Comparison of ENCODE assay signal across 8 mouse cellular contexts in the genomic region with DNA sequence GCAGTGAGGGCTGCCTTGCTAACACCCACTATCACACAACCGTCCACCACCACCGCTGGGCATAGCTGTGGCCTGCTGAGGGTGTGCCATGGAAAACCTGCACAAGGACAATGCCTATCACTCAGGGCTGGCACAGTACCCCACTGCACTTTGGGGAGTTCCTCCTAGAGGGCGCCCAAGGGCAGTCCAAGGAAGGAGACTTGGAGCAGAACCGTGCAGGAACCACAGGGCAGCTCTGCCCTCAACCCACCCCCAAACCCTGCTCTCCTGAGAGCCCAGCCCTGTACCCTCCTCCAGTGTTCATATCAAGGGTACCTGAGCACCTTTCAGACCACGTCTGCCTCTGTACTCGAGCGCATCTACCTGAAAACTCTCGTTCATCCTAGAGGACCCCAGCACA. TPM values are rescaled to one million over a fixed set of nuclear protein-coding genes. Genes with fewer than 3 reads are reported as not detected.
DNase-seq lines count a peak whose midpoint lies in the region; ATAC-seq lines count a peak whose summit lies in the region.

No protein-coding gene starts in this region.

- 38% methylated on average over 8 of the region's 8 CpGs for WGBS in forebrain, embryonic 11.5 days
- 43% methylated on average over 8 of the region's 8 CpGs for WGBS in forebrain, embryonic 16.5 days

- no peaks in the 10 kb centered on the region for H3K9me3 ChIP-seq in forebrain, embryonic 11.5 days (ENCODE audit: control insufficient read depth, low read length)
- no peaks in the 10 kb centered on the region for H3K9me3 ChIP-seq in forebrain, embryonic 16.5 days (ENCODE audit: control insufficient read depth, low read length)

- H3K4me3 ChIP-seq in forebrain, embryonic 11.5 days (ENCODE audit: low read depth, low read length): no peak overlapping the region
- no peak overlapping the region for H3K4me3 ChIP-seq in forebrain, embryonic 16.5 days (replicated peaks; ENCODE audit: low read length)

- peak; percentile 75 for DNase-seq in forebrain, embryonic 11.5 days (ENCODE audit: low spot score)
- peak; percentile 32 for DNase-seq in Muller cell, postnatal 12 days (ENCODE audit: inconsistent ontology term)
- DNase-seq in cerebellum, adult 9-11 months: peak; percentile 69
- DNase-seq in heart, adult 8-10 months (ENCODE audit: low spot score): peak; percentile 38
- peak; percentile 55 for DNase-seq in kidney, postnatal 14 days
- DNase-seq in lung, adult 18-20 months: peak; percentile 9 to 28
- DNase-seq in right cerebral cortex, postnatal 14 days: peak; percentile 69

- H3K9ac ChIP-seq in forebrain, embryonic 11.5 days (ENCODE audit: low read length): no peak overlapping the region
- no peak overlapping the region for H3K9ac ChIP-seq in forebrain, embryonic 16.5 days (replicated peaks; ENCODE audit: low read depth, low read length)

- no peak overlapping the region for H3K4me2 ChIP-seq in forebrain, embryonic 11.5 days (ENCODE audit: low read depth, low read length, severe bottlenecking)
- no peak overlapping the region for H3K4me2 ChIP-seq in forebrain, embryonic 16.5 days (ENCODE audit: low read length)

- H3K36me3 ChIP-seq in forebrain, embryonic 11.5 days (ENCODE audit: control insufficient read depth, insufficient read depth, low read length): no peaks in the 10 kb centered on the region
- H3K36me3 ChIP-seq in forebrain, embryonic 16.5 days (ENCODE audit: control insufficient read depth, insufficient read depth): no peaks in the 10 kb centered on the region

- H3K27ac ChIP-seq in forebrain, embryonic 11.5 days (ENCODE audit: low read depth, low read length): no peak overlapping the region
- no peak overlapping the region for H3K27ac ChIP-seq in forebrain, embryonic 16.5 days (ENCODE audit: low read length)

- ATAC-seq in forebrain, embryonic 11.5 days (replicated peaks; ENCODE audit: low FRiP score): peak; percentile 51; the same call in 1 of the 2 replicates
- no peak for ATAC-seq in forebrain, embryonic 16.5 days

- H3K4me1 ChIP-seq in forebrain, embryonic 11.5 days (replicated peaks; ENCODE audit: control insufficient read depth, insufficient read depth, low read length): no peaks in the 10 kb centered on the region
- H3K4me1 ChIP-seq in forebrain, embryonic 16.5 days (replicated peaks; ENCODE audit: control insufficient read depth, insufficient read depth, low read length): no peaks in the 10 kb centered on the region

- no peaks in the 10 kb centered on the region for H3K27me3 ChIP-seq in forebrain, embryonic 11.5 days (ENCODE audit: control insufficient read depth, insufficient read depth, low read length)
- H3K27me3 ChIP-seq in forebrain, embryonic 16.5 days (replicated peaks; ENCODE audit: control insufficient read depth, insufficient read depth, low read length): no peaks in the 10 kb centered on the region

RNA-seq across cellular contexts. Expression of gene Ogdhl, which starts 11.9 kb away (rescaled TPM):
- 18.3 and 18.8 TPM in 2 replicates for polyA plus RNA-seq in forebrain, embryonic 11.5 days (2014; fragmentation: Nextera tagmentation; extraction: Ambion mirVana)
- polyA plus RNA-seq in forebrain, embryonic 16.5 days (2015; fragmentation: Nextera tagmentation; extraction: Ambion mirVana): 25.2 and 29.6 TPM in 2 replicates
- total RNA-seq in heart, adult 8-10 months (2022): 100 to 1,000 TPM in 1 of 4 experiments, 10 to 100 TPM in 3; 68.9 to 104 (median 88.7) TPM

Comparison
In these comparisons a context has a peak if more than half of its experiments do, and no peak if none do; other contexts are left out.
1. DNase-seq: peak in every context shown above with its lines; median percentile 75 in forebrain, embryonic 11.5 days; 69 in cerebellum, adult 9-11 months; 69 in right cerebral cortex, postnatal 14 days; 55 in kidney, postnatal 14 days; 38 in heart, adult 8-10 months; 32 in Muller cell, postnatal 12 days; 18 in lung, adult 18-20 months.